Comparison of ENCODE assay signal across 7 mouse cellular contexts in the genomic region with DNA sequence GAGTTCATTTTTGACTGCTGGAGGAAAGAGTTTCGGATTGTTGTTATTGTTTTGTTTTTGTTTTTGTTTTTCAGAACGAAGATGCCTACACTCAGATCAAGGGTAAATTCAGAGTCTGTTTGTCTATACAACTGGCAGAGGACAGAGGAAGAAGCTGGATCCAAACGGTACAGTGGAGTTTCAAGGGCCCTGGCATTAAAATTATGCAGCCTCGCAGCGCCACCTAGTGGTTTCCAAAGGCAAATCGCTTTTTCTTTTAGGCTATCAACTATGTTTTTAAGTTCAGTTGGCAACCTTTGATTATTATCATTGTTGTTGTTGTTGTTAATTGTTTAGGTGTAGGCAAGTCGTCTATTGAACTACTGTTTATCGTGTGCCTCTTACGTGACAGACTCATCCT. TPM values are rescaled to one million over a fixed set of nuclear protein-coding genes. Genes with fewer than 3 reads are reported as not detected.
A peak's percentile ranks its signal among the peaks of the same experiment; 100 is the strongest.
DNase-seq lines count a peak whose midpoint lies in the region; ATAC-seq and TF ChIP-seq lines count a peak whose summit lies in the region.

No protein-coding gene starts in this region.

- TF ChIP-seq CTCF in lung, postnatal 0 days (IDR thresholded peaks at IDR 0.05) = peak; percentile 85
- TF ChIP-seq CTCF in spleen, adult 2 months (IDR thresholded peaks at IDR 0.05; ENCODE audit: extremely low read depth, insufficient read depth, insufficient read length, insufficient replicate concordance) = peak; percentile 70; the same call in 1 of the 2 replicates

- peak; percentile 67; the same call in 1 of the 2 replicates for TF ChIP-seq EP300 in lung, postnatal 0 days (IDR thresholded peaks at IDR 0.05)

- H3K4me1 ChIP-seq in lung, postnatal 0 days (ENCODE audit: insufficient read depth, low read depth, low read length) = no peaks in the 10 kb centered on the region
- H3K4me1 ChIP-seq in spleen, adult 2 months (ENCODE audit: control insufficient read depth, insufficient read depth, insufficient read length) = 0 out of 2 replicates have a peak, but pooled peaks cover 1% of the 10 kb centered on the region

- no peak overlapping the region for H3K9ac ChIP-seq in lung, postnatal 0 days (replicated peaks; ENCODE audit: low read depth)

- peak; percentile 77 for DNase-seq in MN1 (ENCODE audit: low spot score)
- peak; percentile 74 for DNase-seq in cerebellum, adult 9-10 months
- DNase-seq in gastrocnemius, postnatal 10 days = peak; percentile 83
- peak; percentile 79 for DNase-seq in kidney, postnatal 14 days
- DNase-seq in lung, postnatal 0 days (ENCODE audit: low spot score) = peak; percentile 90
- DNase-seq in spleen, adult 2 months (ENCODE audit: low read depth in 1 of 2, low spot score in 2 of 2) = peak in 1 of 2 experiments; percentile 73

- peak; percentile 84 for ATAC-seq in CD4-positive, CD25-positive, alpha-beta regulatory T cell, adult 4 months
- peak; percentile 56; the same call in 1 of the 2 replicates for ATAC-seq in lung, postnatal 0 days

- no peaks in the 10 kb centered on the region for H3K9me3 ChIP-seq in lung, postnatal 0 days (ENCODE audit: low read length)

- no peaks in the 10 kb centered on the region for H3K27me3 ChIP-seq in lung, postnatal 0 days (replicated peaks; ENCODE audit: insufficient read depth, low read length)
- H3K27me3 ChIP-seq in spleen, adult 2 months (ENCODE audit: control insufficient read depth, insufficient read depth, low read length) = no peaks in the 10 kb centered on the region

- TF ChIP-seq POLR2A in spleen, adult 2 months (IDR thresholded peaks at IDR 0.05; ENCODE audit: low read depth, low read length) = no peak

- no peak overlapping the region for H3K4me3 ChIP-seq in lung, postnatal 0 days (ENCODE audit: low read depth, low read length)
- no peak overlapping the region for H3K4me3 ChIP-seq in spleen, adult 2 months (ENCODE audit: extremely low read depth, insufficient read depth, insufficient read length)

- WGBS in lung, postnatal 0 days = 4% methylated on average over 9 of the region's 9 CpGs
- 9% methylated on average over 9 of the region's 9 CpGs for WGBS in spleen, adult 2 months

- no peak overlapping the region for H3K4me2 ChIP-seq in lung, postnatal 0 days (replicated peaks; ENCODE audit: low read depth, low read length)

- no peak overlapping the region for H3K27ac ChIP-seq in lung, postnatal 0 days (ENCODE audit: low read length)
- no peak overlapping the region for H3K27ac ChIP-seq in spleen, adult 2 months (ENCODE audit: insufficient read depth, low read length)

- no peaks in the 10 kb centered on the region for H3K36me3 ChIP-seq in lung, postnatal 0 days (ENCODE audit: insufficient read depth, low read length)
- no peaks in the 10 kb centered on the region for H3K36me3 ChIP-seq in spleen, adult 2 months (ENCODE audit: control insufficient read depth, insufficient read depth, low read length)

RNA-seq across cellular contexts. Expression of a gene that starts 16.6 kb away (rescaled TPM):
- 10 to 100 TPM; 20.2 to 22.9 TPM for polyA plus RNA-seq in CD4-positive, CD25-positive, alpha-beta regulatory T cell, adult 4 months (2017; shearing (Covaris generic))
- 100 to 1,000 TPM; 165 to 171 TPM for total RNA-seq in gastrocnemius, postnatal 10 days (2021)
- 31.4 and 36.9 TPM in 2 replicates for polyA plus RNA-seq in lung, postnatal 0 days (2015; fragmentation: Nextera tagmentation; extraction: Ambion mirVana)
- polyA plus RNA-seq in spleen, adult 2 months (2012; rRNA removed) = 19.1 and 20.9 TPM in 2 replicates

RNA-seq across cellular contexts. Expression of a gene that starts 22.4 kb away (rescaled TPM):
- polyA plus RNA-seq in CD4-positive, CD25-positive, alpha-beta regulatory T cell, adult 4 months (2017; shearing (Covaris generic)) = not detected
- total RNA-seq in gastrocnemius, postnatal 10 days (2021) = 10 to 100 TPM; 25.8 to 30.6 TPM
- 0.62 and 1.3 TPM in 2 replicates for polyA plus RNA-seq in lung, postnatal 0 days (2015; fragmentation: Nextera tagmentation; extraction: Ambion mirVana)
- 20.9 and 27.9 TPM in 2 replicates for polyA plus RNA-seq in spleen, adult 2 months (2012; rRNA removed)

RNA-seq across cellular contexts. Expression of a gene that starts 23.0 kb away (rescaled TPM):
- polyA plus RNA-seq in CD4-positive, CD25-positive, alpha-beta regulatory T cell, adult 4 months (2017; shearing (Covaris generic)) = 1 to 10 TPM; 3.3 to 4.0 TPM
- total RNA-seq in gastrocnemius, postnatal 10 days (2021) = 10 to 100 TPM; 36.6 to 38.0 TPM
- polyA plus RNA-seq in lung, postnatal 0 days (2015; fragmentation: Nextera tagmentation; extraction: Ambion mirVana) = 0.44 and 0.86 TPM in 2 replicates
- polyA plus RNA-seq in spleen, adult 2 months (2012; rRNA removed) = 2.8 and 3.8 TPM in 2 replicates

RNA-seq across cellular contexts. Expression of a gene that starts 23.8 kb away (rescaled TPM):
- polyA plus RNA-seq in CD4-positive, CD25-positive, alpha-beta regulatory T cell, adult 4 months (2017; shearing (Covaris generic)) = under 1 TPM in 1 of 2 experiments, not detected in 1; 0.96 TPM
- 10 to 100 TPM; 16.0 to 20.6 TPM for total RNA-seq in gastrocnemius, postnatal 10 days (2021)
- polyA plus RNA-seq in lung, postnatal 0 days (2015; fragmentation: Nextera tagmentation; extraction: Ambion mirVana) = 0.49 and 0.57 TPM in 2 replicates
- polyA plus RNA-seq in spleen, adult 2 months (2012; rRNA removed) = 12.2 and 23.2 TPM in 2 replicates

RNA-seq across cellular contexts. Expression of a gene that starts 24.0 kb away (rescaled TPM):
- not detected for polyA plus RNA-seq in CD4-positive, CD25-positive, alpha-beta regulatory T cell, adult 4 months (2017; shearing (Covaris generic))
- total RNA-seq in gastrocnemius, postnatal 10 days (2021) = 100 to 1,000 TPM; 121 to 140 TPM
- 0.48 and 0.87 TPM in 2 replicates for polyA plus RNA-seq in lung, postnatal 0 days (2015; fragmentation: Nextera tagmentation; extraction: Ambion mirVana)
- 26.2 and 28.3 TPM in 2 replicates for polyA plus RNA-seq in spleen, adult 2 months (2012; rRNA removed)
